Mouse (Mus musculus) kidney, postnatal 25 days (tissue): ENCODE results near the gene Fam187a.

Source experiments
- DNase-seq, 2 experiments: peaks; one replicate each; pipeline ENCODE4 v3.0.0; 2021; ENCODE audit warnings: mixed read lengths in 2 of 2

Fam187a gene

DNA sequence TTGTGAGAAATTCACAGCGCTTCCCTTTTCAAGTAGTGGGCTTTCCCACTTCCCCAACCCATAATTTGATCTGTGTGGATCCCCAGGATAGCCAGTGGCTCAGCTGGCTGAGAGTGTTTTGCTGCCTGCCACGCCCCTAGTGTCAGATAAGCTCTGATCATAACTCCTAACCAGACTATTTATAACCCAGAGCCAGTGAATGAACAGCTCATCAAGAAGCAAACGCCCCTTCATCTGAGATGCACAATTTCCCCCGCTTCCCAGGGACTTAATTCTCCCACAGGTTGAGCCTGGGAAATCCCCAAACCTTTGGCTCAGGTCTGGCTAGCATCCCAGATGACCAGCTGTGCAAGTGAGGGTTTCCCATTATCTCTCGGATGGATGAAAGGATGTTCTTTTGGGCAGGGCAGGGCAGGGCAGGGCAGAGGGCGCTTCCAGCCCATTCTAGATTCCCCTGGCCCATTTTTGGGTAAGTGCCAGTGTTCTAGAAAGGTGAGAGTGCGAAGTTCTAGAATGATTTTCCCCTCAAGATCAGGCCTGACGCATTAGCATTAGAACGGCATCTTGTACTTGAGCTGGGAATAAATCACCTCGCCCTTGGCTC is at the start of gene Fam187a:
Gene Fam187a, plus strand, starts transcription at position 554 of the 604 bp plus-strand sequence.
- no peak for DNase-seq

DNA sequence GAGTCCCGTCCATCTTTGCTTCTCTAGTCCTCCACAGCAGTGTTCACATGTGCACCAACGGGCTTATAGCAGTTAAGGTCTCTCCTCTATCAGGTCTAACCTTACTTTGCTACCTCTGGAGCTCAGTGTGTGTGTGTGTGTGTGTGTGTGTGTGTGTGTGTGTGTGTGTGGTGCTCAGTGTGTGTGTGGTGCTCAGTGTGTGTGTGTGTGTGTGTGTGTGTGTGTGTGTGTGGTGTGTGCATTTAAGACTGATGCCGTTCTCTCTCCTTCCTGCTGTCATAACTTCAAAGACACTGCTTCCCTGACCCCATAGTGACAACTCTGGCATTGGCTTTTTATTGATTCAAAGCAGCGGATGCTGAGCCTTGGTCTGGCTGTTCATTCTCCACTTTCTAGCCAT is 49.4 kb upstream of the Fam187a start, which contains the start of gene Higd1b:
Gene Higd1b, plus strand, starts transcription at position 301 of the 400 bp plus-strand sequence.
- DNase-seq: no peak

- DNase-seq: no peak
These were observed 48.8 kb upstream of the Fam187a start for GRCm38 (mm10) chr11:102836146-102836545.

- DNase-seq: no peak
These were observed 47.6 kb upstream of the Fam187a start for GRCm38 (mm10) chr11:102837385-102837784.

DNA sequence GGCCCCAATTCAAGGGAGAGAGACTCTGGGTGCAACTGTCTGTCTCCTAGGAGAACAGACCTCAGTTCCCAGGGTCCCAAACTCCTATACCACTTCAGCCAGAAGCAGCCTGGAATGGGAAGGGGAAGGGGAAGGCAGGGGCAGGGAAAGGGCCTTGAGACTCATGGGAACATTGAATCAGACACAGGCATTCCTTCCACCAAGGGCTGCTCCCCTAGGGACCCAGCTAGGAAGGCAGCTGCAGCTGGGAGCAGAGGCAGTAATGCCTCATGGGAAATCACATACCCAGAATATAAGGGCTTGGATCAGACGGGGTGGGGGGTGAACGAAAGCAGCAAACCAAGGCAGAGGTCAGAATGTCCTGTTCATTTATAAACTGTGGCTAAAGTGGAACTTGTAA is 46.8 kb upstream of the Fam187a start:
- peak; percentile 11 to 52 for DNase-seq

- DNase-seq: no peak
These were observed 46.3 kb upstream of the Fam187a start for GRCm38 (mm10) chr11:102838616-102839150.

DNA sequence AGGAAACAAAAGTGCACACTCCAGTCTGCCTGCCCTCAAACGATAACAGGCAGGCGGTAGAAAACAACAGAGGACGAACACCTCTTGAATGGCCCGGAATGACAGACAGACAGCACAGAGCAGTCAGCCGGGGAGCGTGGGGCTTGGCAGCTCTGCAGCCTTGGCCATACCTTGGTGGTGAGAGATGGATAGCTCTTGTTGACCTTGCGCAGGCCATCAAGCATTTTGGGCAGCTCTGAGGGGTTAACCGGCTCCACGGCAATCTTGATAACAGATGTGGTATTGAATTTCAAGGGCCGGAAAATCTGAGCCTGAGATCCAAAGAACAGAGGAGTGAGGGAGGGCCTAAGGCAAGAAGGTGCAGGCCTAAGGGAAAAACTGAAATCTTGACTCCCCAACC is 39.0 kb upstream of the Fam187a start:
- no peak for DNase-seq

GRCm38 (mm10) chr11:102851883-102852282 is 33.1 kb upstream of the Fam187a start:
- DNase-seq: peak; percentile 79 to 89

- no peak for DNase-seq
These were observed 31.2 kb upstream of the Fam187a start for GRCm38 (mm10) chr11:102853760-102854159.

DNA sequence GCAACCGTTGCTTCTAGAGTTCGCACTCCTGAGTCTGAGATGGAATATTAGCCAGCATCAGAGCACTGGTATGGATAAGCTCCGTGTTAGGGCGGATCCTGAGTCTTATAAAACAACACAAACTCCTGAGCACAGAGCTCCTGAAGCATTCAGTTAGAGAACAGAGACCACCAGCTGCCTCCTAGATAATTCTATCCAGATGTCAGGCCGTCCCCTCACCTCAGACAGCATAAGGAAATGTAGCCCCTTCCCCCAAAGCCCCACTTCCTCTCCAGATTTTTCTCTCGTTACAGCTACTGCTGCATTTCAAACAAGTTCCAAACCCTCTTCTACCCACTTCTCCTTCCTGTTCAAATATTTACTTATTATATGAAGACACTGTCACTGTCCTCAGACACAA is 29.0 kb upstream of the Fam187a start:
- no peak for DNase-seq

DNA sequence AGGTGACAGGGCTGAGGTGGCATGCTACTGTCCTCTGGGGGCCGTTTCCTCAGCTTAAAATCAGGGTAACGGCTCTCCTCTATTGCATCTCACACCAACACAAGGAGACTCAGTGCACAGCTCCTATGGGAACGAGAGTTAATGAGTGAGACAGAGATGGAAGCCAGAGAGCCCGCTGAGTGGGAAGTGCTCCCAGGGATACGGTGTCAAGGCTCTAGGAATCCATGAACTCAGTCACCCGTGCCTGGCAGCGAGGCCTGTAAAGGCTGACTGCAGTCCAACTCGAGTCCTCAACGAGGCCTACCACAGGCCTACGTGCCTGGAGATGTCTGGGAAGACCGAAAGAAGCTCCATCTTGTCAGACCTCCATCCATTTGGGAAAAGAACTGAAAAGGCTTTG is 26.0 kb upstream of the Fam187a start:
- no peak for DNase-seq

- no peak for DNase-seq
These were observed 25.0 kb upstream of the Fam187a start for GRCm38 (mm10) chr11:102859933-102860332.

DNA sequence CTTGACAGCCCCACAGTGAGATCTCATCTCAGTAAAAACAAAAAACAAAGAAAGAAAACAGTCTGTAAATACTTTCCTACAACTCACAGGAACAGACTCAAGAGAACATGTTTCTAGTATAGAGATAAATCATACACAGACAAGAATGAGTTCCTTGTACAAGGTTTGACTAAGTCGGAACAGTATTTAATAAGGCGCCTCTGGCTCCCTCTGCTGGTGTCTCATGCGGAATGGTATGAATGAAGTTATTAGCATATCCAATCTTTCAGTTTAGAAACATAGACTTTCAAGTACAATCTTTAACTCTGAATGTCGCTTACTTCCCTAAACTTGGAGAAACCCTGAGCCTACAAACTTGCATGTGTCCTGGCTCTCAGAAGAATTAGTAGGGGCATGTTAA is 20.7 kb upstream of the Fam187a start:
- DNase-seq: peak; percentile 71 to 92

- no peak for DNase-seq
These were observed 10.1 kb upstream of the Fam187a start for GRCm38 (mm10) chr11:102874801-102875334.

GRCm38 (mm10) chr11:102879558-102879957 is 5.4 kb upstream of the Fam187a start:
- no peak for DNase-seq

- peak; percentile 94 to 96 for DNase-seq
These were observed 4.2 kb upstream of the Fam187a start, which contains the start of the genes Eftud2 and Ccdc103 for GRCm38 (mm10) chr11:102880585-102881313. Eftud2 (minus strand) TSS chr11:102880985. Ccdc103 (plus strand) TSS chr11:102881204.

DNA sequence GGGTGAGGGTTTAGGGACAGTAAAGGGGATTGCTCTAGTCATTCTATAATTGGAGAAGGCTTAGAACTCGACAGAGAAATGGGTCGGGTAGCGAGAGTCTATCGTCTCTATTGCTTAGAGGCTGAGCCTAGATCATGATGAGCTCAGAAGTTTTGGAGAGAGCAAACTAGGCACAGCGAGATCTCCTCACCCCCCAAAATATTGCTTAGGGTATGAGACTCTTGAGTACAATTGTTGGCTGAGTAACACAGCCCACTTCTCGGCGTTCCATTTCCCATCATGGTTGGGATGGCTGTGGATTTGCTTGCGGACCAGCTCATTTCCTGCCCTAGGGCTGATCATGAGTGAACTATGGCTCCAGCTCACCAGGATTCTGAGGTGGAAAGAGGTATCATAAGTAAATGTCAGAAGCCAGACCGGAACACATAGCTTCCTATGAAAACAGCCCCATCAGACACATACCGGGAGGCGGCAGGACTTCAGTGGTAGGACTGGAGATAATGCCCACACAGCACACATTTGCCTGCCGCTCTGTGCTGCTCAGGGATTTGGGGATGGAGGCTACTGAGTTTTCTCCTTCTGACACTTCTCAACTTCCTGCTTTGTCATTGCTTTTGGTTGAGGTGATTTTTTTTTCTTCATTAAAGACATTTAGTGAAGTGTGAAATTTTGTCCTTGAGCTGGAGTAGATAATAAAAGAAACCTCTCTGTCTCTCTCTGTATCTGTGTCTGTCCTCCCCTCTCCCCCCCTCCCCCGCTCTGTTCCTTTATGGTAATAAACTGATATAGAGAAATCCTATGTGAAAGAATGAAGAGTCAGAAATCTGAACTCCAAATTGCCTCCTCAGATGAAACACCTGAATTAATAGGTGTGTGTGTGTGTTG is 3.4 kb upstream of the Fam187a start:
- no peak for DNase-seq

- no peak for DNase-seq
These were observed 2.5 kb downstream of the Fam187a start for GRCm38 (mm10) chr11:102887433-102887832.

DNA sequence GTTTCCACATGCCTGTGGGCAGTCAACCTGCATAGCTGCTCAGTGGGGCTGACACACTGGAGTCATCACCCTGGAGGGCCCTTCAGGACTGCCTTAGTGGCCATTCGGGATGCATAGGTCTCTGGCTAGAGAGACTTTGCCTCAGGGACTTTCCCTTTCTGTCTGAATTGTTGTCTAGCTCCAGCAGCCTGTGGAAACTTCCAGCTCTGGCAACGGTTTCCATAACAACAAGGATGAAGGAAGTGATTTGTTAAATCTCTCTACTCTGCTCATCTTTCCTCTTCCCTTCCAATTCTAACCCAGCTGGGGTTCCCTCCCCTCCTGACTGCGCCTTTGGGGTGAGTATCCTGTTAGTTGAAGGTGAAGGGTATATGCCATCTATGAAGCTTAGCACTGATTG is 3.2 kb downstream of the Fam187a start:
- no peak for DNase-seq

GRCm38 (mm10) chr11:102890096-102890495 is 5.1 kb downstream of the Fam187a start:
- DNase-seq: no peak

DNA sequence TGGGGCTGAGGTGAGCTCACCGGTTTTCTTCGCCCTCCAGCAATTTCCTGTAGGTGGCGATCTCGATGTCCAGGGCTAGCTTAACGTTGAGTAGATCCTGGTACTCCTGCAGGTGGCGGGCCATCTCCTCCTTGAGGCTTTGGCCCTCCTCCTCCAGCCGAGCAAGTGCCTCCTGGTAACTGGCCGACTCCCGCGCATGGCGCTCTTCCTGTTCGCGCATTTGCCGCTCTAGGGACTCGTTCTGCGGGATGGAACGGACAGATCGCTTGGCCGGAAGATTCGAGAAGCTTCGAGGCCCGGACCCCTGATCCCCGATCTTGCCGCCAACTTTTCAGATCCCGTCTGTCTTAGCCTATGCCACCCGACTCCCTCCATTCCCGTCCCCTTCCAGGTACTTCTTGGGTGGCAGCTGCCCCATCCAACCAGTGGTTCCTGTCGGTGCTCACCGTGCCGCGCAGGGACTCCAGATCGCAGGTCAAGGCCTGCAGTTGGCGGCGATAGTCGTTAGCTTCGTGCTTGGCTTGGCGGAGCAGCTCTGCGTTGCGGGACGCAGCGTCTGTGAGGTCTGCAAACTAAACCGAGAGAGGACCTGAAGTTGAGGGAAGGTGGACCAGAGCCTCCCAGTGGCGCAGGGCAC is 8.2 kb downstream of the Fam187a start:
- peak; percentile 85 to 92 for DNase-seq

DNA sequence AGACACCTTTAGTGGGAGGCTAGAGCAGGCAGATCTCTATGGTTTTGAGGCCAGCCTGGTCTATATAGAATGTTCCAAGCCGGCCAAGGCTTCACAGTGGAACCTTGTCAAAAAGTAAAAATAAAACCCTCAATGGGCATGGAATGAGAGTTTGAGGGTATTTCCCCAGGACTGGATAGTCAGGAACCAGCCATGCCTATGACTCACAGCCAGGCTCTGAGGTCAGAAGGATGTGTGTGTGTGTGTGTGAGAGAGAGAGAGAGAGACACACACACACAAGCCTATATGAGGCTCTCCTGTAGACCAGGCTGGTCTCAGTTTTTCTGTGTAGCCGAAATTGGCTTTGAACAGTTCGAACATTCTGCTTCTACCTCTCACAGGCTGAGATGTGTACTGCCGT is 9.7 kb downstream of the Fam187a start:
- DNase-seq: no peak
